Mouse (Mus musculus): ENCODE measurements at regions not wholly inside any gene's neighbourhood (a gene's known extent, or its start where the extent isn't known, plus 50 kb on each side); places are given as distances from the start of the nearest gene placed in this dataset.
A peak's percentile ranks its signal among the peaks of the same experiment; 100 is the strongest.

GRCm38 (mm10) chr19:15801811-15802486, 145.2 kb downstream of the Psat1 start:
- peak; percentile 68 for DNase-seq
- intact Hi-C loops (cut with DNase I; ENCODE audit: low total_unique reads) = loop anchor here (10.0 kb wide), 1 partner anchor 1817 kb away; no protein-coding TSS in a partner anchor

GRCm38 (mm10) chr19:15800856-15801706, 146.1 kb downstream of the Psat1 start:
- intact Hi-C loops (cut with DNase I; ENCODE audit: low total_unique reads) = loop anchor here (10.0 kb wide), 1 partner anchor 1816 kb away; no protein-coding TSS in a partner anchor
- DNase-seq = peak; percentile 28

DNA sequence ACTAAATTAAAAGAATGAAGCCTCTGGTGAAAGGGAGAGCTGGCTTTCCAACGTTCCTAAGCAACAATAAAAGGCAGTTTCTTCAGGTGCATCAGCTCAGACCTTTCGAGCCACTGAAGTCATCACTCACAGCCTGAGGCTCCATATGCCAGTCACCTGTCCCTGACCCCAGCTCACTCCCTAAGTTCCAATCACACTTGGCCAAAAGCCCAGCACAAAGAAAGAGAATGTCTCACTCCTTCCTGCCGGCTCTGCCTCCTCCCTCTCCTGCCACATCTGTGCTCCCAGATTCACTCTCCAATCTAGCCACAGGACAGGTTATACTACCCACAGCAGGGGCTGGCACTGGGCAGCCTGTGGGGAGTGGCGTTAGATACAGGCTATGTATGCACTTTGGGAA, 150.7 kb downstream of the Psat1 start:
- intact Hi-C loops (cut with DNase I; ENCODE audit: low total_unique reads) = no loop called here
- no peak for DNase-seq

GRCm38 (mm10) chr19:15791942-15792341, 155.2 kb downstream of the Psat1 start:
- intact Hi-C loops (cut with DNase I; ENCODE audit: low total_unique reads) = no loop called here
- DNase-seq = no peak

GRCm38 (mm10) chr19:15791264-15791913, 155.7 kb downstream of the Psat1 start:
- DNase-seq = no peak
- intact Hi-C loops (cut with DNase I; ENCODE audit: low total_unique reads) = no loop called here

DNA sequence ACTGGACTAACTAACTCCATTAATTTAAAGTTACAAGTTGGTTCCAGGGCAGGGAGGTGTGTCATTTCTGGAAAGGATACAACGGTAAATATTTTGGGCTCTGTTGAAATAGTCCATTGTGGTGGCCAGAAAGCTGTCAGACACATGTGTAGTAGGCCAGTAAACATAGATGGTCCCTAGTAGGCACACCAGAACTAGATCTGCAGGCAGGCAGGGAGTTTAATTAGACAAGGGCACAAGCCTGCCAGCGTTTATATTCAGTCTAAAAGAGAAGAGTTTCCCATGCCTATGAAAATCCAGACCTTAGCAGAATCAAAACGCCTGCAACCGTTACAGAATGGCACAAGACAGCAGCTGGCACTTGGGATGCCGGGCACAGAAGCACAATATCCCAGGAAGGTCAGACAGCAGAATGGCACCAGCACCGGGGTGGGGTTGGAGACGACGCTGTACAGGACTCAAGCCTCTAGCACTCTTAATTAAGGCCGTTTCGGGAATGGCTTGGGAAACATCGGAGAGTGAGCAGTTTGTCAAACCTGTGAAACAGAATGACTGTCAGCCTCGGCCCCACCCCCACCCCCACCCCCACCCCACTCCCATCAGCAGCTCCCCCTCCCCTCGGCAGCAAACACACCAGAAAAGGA, 156.4 kb downstream of the Psat1 start:
- no peak for DNase-seq
- intact Hi-C loops (cut with DNase I; ENCODE audit: low total_unique reads) = no loop called here

- intact Hi-C loops (cut with DNase I; ENCODE audit: low total_unique reads) = no loop called here
- DNase-seq = no peak
Measured at GRCm38 (mm10) chr19:15789741-15790140, 157.4 kb downstream of the Psat1 start.

GRCm38 (mm10) chr19:15784644-15785043, 162.5 kb downstream of the Psat1 start:
- no peak for DNase-seq
- intact Hi-C loops (cut with DNase I; ENCODE audit: low total_unique reads) = no loop called here

DNA sequence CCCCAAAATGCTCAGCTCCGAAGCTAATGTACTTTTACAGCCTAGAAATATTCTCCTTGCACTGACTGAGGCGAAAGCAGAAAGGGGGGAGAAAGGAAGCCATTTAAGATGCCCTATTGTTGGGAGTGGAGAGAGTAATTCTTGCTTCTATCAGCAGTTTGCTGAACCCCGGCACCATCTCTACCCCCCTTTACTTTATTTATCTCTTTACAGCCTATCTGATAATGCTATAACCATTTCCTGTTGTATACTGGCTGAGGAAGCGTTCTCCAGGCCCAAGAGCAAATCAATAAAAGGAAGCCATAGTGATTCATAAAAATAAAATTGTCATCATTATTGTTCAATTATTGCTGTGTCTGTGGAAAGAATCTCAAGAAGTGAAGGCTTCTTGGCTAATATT, 177.5 kb downstream of the Psat1 start:
- no peak for DNase-seq
- intact Hi-C loops (cut with DNase I; ENCODE audit: low total_unique reads) = no loop called here

DNA sequence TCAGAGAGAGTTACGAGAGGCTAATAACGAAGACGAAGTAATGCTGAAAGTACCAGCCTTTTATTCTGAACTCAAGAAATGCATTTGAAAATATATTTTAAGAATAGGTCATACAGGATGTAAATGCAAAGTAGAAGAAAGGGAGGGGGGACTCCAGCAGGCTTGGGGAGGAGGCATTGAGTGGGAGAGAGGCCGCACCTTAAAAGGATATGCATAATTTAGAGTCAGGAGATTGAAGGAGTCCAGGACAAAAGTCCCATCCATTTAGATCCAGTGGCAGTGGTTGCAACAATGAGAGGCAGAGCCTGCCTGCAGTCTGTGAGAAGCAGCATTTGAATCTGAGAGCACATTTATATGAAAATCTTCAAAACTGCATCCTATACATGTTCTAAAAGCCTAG, 186.1 kb downstream of the Psat1 start:
- intact Hi-C loops (cut with DNase I; ENCODE audit: low total_unique reads) = no loop called here
- no peak for DNase-seq

DNA sequence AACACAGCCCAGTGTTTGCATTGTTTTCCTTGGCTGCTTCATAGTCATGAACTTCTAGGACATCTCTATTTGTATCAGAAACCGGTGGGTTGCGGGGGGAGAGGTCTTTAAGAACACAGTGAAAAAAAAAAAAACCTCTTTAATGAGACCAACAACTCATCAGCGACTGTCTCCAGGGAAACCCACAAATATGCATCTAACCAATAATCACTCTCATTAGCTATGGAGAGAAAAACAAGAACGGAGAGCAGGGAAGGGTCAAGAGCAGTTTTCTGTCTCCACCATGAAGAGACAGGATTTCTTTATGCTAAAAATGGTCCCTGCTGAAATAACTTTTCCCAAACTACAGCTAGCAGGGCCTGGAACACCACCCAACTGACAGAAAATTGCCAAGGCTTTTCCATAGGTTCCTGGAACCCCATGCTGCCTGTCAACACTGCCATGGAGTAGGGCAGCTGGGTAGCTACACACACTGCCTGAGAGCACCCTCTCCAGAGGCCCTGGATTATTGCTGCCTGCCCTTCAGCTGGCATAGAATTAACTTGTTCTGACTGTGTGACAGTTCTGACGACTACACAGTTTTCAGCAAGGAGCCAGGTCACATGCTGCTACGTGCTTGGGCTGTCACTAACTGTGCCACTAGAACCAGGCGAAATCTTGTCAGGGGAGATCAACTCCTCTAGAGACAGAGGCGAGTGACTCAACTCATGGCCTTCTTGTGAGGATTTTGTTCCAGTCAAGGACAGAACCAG, 201.9 kb downstream of the Psat1 start:
- intact Hi-C loops (cut with DNase I; ENCODE audit: low total_unique reads) = no loop called here
- no peak for DNase-seq

DNA sequence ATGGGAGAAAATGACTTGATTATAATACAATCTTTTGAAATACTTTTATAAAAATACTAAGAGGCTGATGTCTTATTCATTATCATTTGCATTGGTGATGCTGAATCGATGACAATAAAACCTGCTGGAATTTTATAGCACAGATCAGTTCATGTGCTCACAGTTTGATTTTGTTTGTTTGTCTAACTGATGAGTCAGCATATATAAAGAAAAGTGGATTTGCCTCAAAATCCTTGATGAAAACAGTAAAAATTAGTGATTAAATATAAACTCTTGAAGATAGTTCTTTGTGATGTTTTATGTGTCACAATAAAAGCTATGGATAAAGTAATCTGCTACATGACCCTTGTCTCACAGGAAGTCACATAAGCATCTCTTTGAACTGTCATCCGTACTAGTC, 210.9 kb downstream of the Psat1 start:
- intact Hi-C loops (cut with DNase I; ENCODE audit: low total_unique reads) = no loop called here
- no peak for DNase-seq

DNA sequence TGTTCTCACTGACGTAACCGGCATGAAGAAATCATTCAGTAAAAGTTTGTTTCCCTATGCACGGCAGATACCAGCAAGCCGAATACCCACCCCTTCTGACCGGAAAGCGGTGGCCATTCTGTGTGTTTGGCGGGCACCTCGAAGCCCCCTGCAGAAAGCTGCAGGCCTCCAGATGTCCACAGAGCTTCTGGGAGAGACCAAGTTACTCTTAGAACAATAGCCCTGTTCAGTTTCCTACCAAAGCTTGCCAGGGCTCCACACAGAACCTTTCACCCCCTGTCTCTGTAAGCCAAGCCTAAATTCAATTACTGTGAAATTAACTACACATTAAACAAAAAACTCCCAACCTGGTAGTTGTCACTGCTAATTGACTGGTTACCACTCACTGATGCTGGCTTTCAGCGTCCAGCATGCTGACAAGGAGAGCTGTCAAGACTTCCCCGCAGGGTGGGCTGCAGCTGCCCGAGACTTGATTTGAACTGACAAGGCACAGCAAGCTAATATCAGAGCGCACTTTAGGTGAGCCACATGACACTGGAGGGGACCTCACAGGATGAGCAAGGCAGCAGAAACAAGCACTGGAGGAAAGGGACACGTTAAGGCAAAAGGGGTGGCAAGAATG, 220.2 kb downstream of the Psat1 start:
- intact Hi-C loops (cut with DNase I; ENCODE audit: low total_unique reads) = no loop called here
- no peak for DNase-seq

GRCm38 (mm10) chr19:15692379-15693023, 254.6 kb downstream of the Psat1 start:
- intact Hi-C loops (cut with DNase I; ENCODE audit: low total_unique reads) = no loop called here
- DNase-seq = no peak

DNA sequence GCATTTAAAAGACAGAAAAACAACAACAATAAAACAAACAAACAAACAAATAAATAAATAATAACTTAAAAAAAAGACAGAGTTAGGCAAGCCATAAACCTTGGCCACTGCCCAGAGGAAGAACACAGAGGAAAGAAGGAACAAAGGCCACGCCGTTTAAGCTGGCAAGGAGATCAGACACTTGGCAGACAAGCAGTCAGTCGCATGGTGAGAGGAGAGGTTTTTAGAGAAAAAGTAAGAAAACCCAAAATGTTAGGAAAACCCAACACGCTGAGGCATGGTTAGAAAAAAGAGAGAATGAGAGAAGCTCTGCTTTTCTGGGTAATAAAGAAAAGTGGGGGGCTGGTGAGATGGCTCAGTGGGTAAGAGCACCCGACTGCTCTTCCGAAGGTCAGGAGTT, 277.1 kb downstream of the Psat1 start:
- no peak for DNase-seq
- intact Hi-C loops (cut with DNase I; ENCODE audit: low total_unique reads) = no loop called here

DNA sequence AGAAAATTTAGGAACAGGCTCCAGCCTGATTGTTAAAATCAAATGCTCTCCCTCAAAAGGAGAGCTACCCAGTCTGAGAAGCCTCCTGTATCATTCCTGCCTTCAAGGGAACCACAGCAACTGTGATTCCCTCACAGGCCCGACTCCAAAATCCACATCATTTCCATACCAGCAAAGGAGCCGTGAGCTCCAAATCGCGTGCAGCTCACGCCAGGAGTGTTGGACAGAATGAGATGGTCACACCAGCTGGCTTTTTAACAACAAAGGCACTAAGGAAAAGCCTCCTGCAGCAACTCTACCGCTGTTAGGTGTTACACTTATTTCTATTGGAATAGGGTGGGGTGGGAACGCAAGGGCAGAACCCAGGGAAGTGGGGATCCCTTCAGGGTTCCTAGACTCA, 277.6 kb downstream of the Psat1 start:
- DNase-seq = no peak
- intact Hi-C loops (cut with DNase I; ENCODE audit: low total_unique reads) = no loop called here

- peak; percentile 7 for DNase-seq
- intact Hi-C loops (cut with DNase I; ENCODE audit: low total_unique reads) = no loop called here
Measured at GRCm38 (mm10) chr19:15668624-15669016, 278.5 kb downstream of the Psat1 start.

DNA sequence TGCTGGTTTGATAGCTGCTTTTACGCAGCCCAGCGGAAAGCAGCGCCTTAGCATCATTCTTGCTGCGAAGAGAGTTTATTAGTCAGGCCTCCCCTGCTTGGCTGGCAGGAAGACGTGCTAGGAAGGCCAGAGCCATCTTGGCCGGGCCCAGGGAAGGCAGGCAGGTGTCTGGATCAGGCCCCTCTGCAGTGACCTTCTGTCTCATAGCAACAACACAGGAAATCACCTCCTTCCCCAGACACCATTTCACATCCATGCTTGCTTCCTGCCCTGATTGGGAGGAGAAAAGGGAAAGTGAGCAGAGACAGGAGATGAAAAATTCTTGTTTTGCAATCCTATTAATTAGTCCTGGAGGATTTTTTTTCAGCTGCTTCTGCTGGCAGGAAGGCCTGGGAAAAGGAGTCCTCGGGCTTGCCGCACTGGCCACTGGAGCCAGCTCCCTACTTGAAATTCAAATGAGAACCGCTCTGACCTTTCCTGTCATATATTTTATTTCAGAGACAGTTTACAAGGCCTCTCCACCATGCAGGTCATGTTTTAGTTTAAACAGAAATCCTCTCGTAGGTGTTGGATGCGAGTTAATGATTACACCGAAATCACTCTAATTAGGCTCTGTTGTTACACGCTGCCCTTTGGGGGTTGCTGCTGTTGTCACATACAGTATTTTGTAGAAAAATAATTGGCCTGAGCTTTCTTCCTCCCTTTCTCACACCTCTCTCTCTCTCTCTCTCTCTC, 279.1 kb downstream of the Psat1 start:
- peak; percentile 62 for DNase-seq
- intact Hi-C loops (cut with DNase I; ENCODE audit: low total_unique reads) = no loop called here

Measured in gastrocnemius, postnatal 14 days (tissue).